Mouse (Mus musculus) testis, adult 2 months (tissue): ENCODE results near the gene Smyd5. TPM values are rescaled to one million over a fixed set of nuclear protein-coding genes. Genes with fewer than 3 reads are reported as not detected.

Experiments used
- H3K27ac ChIP-seq: fragments of 200-500 bp; 2 replicates; pipeline ENCODE4 v1.5.1; 2012; ENCODE audit warnings: low read depth, low read length; ENCODE audit not compliant: control insufficient read depth, insufficient read depth
- H3K27me3 ChIP-seq: fragments of 200-500 bp; 2 replicates; pipeline ENCODE4 v1.6.1; 2012; ENCODE audit warnings: mild to moderate bottlenecking, low read length, moderate library complexity; ENCODE audit not compliant: control insufficient read depth, insufficient read depth
- H3K36me3 ChIP-seq: fragments of 200-500 bp; 2 replicates; pipeline ENCODE4 v1.6.1; 2012; ENCODE audit warnings: mild to moderate bottlenecking, low read length; ENCODE audit not compliant: control insufficient read depth, insufficient read depth
- H3K4me1 ChIP-seq: fragments of 200-500 bp; 2 replicates; pipeline ENCODE4 v1.6.1; 2012; ENCODE audit warnings: low read length; ENCODE audit not compliant: control insufficient read depth, insufficient read depth
- H3K4me3 ChIP-seq: fragments of 200-500 bp; 2 replicates; pipeline ENCODE4 v1.5.1; 2012; ENCODE audit warnings: low read depth, mild to moderate bottlenecking, low read length, moderate library complexity, mixed read lengths; ENCODE audit not compliant: control insufficient read depth
- CTCF ChIP-seq: fragments of 200-500 bp; IDR thresholded peaks from 2 replicates; pipeline ENCODE4 v1.5.1; 2012; ENCODE audit warnings: low read depth, mild to moderate bottlenecking, inconsistent platforms, low read length, moderate library complexity; ENCODE audit not compliant: control insufficient read depth, insufficient read depth, insufficient replicate concordance
- POLR2A ChIP-seq: fragments of 200-500 bp; IDR thresholded peaks from 2 replicates; pipeline ENCODE4 v1.6.1; 2012; ENCODE audit warnings: low read depth, mild to moderate bottlenecking, inconsistent platforms, low read length, moderate library complexity; ENCODE audit not compliant: control insufficient read depth
- polyA plus RNA-seq: library from polyadenylated mRNA; depleted of rRNA; stranded (reverse); fragments of >200 nt; gene quantifications from 2 replicates; pipeline ENCODE4 v1.2.3, GENCODE M21; 2012; rRNA removed

Gene Smyd5
- 10.2 TPM in 2 replicates for polyA plus RNA-seq

DNA sequence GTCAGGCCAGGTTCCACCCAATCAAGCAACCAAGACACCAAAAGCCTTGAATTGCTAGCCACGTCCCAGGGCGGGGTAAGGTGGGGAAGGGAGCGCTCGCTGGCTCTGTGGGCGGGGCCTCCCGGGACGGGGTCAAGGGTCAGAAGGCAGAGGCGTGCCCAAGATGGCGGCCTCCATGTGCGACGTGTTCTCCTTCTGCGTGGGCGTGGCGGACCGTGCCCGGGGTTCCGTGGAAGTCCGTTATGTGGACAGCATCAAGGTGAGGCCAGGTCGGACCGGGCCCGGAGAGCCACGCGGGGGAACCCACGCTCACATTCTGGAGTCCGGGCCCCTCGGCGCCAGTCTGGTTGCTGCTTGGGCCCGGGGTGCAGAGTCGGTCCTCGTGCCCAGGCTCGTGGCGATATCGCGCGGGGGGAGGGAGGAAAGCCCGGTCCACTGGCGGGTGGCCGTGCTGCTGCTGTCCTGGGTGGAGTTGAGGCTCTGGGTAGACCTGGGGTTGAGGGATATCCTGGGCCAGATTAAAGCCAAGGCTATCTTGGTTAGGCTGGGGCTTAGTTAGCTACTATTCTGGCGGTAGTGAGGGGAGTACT lies at the start of gene Smyd5:
Gene Smyd5, plus strand, starts transcription at position 148 of the 590 bp plus-strand sequence.
- no peaks in the 10 kb centered on the region for H3K27me3 ChIP-seq
- H3K4me3 ChIP-seq = peak within 1 kb of the TSS; percentile 91
- H3K36me3 ChIP-seq = no peaks in the 10 kb centered on the region
- H3K27ac ChIP-seq = peak within 1 kb of the TSS; percentile 2; the same call in 1 of the 2 replicates
- peaks cover 4% of the 10 kb centered on the region for H3K4me1 ChIP-seq
- TF ChIP-seq CTCF = no peak
- peak; percentile 60; the same call in 1 of the 2 replicates for TF ChIP-seq POLR2A

DNA sequence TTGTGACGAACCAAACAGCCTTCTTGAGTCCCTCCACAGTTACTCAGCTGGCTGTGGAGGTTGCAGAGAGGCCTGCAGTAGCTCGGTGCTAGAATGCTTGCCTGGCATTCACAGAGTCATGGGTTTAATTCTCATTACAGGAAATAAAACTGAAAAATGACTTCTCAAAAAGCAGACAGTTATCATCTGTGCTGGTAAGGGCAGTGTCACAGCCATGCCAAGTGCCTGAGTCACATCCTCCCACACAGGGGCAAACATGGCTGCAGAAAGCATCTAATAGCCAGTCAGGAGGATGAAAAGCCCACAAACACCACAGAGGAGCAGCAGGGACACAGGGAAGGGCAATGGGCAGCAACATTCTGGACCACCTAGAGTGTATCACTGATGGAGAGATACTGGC lies 49.0 kb upstream of the Smyd5 start:
- Histone ChIP-seq H3K36me3 (no peaks in the 10 kb centered on the region), H3K27me3 (no peaks in the 10 kb centered on the region), H3K4me3 (no peak overlapping the region), H3K27ac (no peak overlapping the region), H3K4me1 (peaks cover 16% of the 10 kb centered on the region)
- TF ChIP-seq POLR2A (no peak), CTCF (no peak)

GRCm38 (mm10) chr6:85388608-85389007 lies 43.2 kb upstream of the Smyd5 start:
- Histone ChIP-seq H3K27ac (no peak overlapping the region), H3K36me3 (no peaks in the 10 kb centered on the region), H3K27me3 (no peaks in the 10 kb centered on the region), H3K4me3 (no peak overlapping the region), H3K4me1 (peaks cover 3% of the 10 kb centered on the region)
- TF ChIP-seq POLR2A = no peak
- no peak for TF ChIP-seq CTCF

GRCm38 (mm10) chr6:85391803-85392202 lies 40.0 kb upstream of the Smyd5 start:
- Histone ChIP-seq H3K27ac (no peak overlapping the region), H3K36me3 (no peaks in the 10 kb centered on the region), H3K27me3 (no peaks in the 10 kb centered on the region), H3K4me3 (no peak overlapping the region), H3K4me1 (peaks cover 4% of the 10 kb centered on the region)
- TF ChIP-seq POLR2A (no peak), CTCF (peak; percentile 41; the same call in 1 of the 2 replicates)

GRCm38 (mm10) chr6:85395360-85395759 lies 36.4 kb upstream of the Smyd5 start:
- Histone ChIP-seq H3K4me3 (no peak overlapping the region), H3K4me1 (peaks cover 6% of the 10 kb centered on the region), H3K27ac (no peak overlapping the region), H3K27me3 (no peaks in the 10 kb centered on the region), H3K36me3 (no peaks in the 10 kb centered on the region)
- TF ChIP-seq POLR2A (no peak), CTCF (no peak)

DNA sequence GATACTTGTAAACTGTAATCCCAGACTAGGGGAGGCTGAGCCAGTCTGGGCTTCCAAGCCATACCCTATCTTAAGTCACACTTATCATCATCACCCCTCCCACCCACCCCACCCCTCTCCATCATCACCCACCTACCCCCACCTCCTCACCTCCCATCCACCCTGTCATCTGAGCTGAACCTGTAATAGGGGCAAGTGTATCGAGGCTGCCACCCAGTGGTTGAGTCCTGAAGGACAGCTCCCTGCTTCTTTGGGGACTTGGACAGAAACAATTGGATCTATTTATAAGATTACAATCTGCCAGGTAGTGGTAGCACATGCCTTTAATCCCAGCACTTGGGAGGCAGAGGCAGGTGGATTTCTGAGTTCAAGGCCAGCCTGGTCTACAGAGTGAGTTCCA lies 34.6 kb upstream of the Smyd5 start:
- TF ChIP-seq CTCF (peak; percentile 61; the same call in 1 of the 2 replicates), POLR2A (no peak)

DNA sequence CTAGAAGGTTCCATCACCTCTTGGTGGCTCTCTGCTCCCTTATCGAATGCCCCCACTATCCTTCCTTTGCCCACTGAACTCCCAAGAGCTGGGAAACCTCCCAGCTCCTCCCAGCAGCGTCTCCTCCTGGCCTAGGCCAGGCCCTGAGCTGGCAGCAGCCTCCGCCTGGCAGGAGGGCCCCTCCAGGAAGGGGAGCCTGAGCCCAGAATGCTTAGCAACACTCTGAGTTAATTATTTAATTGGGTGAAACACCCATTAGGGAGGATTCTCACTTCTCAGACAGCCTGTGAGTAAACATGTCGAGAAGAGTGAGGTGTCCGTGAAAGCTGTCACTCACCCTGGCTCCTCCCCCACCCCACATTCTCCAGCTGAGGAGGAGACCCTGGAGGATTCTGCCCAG lies 32.1 kb upstream of the Smyd5 start:
- peaks cover 3% of the 10 kb centered on the region for H3K4me1 ChIP-seq
- TF ChIP-seq CTCF = no peak
- TF ChIP-seq POLR2A = no peak
- no peaks in the 10 kb centered on the region for H3K36me3 ChIP-seq
- no peak overlapping the region for H3K27ac ChIP-seq
- no peak overlapping the region for H3K4me3 ChIP-seq
- H3K27me3 ChIP-seq = no peaks in the 10 kb centered on the region

More for the DNA sequence above, 34.6 kb upstream of the Smyd5 start:
- Histone ChIP-seq H3K27me3 (no peaks in the 10 kb centered on the region), H3K4me1 (peaks cover 6% of the 10 kb centered on the region), H3K27ac (no peak overlapping the region), H3K4me3 (no peak overlapping the region), H3K36me3 (no peaks in the 10 kb centered on the region)

DNA sequence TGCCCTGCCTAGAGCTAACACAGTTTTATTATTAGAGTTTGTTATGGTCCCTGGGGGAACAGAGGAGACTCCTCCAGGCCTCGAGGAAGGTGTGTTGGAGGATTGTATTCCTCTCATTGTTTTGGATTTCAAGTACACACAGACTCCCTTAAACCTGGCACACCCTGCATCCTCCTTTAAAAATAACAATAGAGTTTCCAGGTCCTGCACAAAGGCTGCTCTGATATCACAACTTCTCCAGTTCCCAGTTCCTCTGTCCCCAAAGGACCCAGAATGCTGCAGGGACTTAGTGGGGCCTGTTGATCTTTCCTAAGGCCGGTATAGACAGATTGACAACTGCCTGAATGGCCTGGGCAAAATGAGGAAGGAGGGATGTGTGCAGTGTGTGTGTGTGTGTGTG lies 29.2 kb upstream of the Smyd5 start:
- H3K27me3 ChIP-seq = no peaks in the 10 kb centered on the region
- TF ChIP-seq POLR2A (no peak), CTCF (no peak)
- peaks cover 3% of the 10 kb centered on the region for H3K4me1 ChIP-seq
- no peaks in the 10 kb centered on the region for H3K36me3 ChIP-seq
- H3K4me3 ChIP-seq = no peak overlapping the region
- no peak overlapping the region for H3K27ac ChIP-seq
